Mouse (Mus musculus): Measurements from ENCODE around the gene Olfr1454. TPM values are rescaled to one million over a fixed set of nuclear protein-coding genes. Genes with fewer than 3 reads are reported as not detected.

Olfr1454 gene
- total RNA-seq (2021), result not detected

DNA sequence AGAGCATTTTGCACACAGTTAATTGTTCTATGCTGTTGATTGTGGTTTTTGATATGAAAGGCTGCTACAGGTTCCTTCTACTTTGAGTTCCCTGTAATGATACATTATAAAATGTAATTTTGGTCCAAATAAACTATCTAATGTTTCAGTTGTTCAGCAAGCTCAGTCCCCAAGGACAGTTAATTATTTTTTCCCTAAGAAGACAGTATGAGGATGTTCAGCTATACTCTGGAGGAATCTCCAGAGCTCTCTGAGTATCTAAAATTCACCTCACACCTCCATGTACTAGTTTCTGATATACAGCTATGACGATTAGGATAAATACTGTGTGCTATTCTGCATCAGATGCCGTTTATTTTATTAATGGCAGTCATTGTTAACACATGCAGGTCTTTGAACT, at the start of gene Olfr1454:
Gene Olfr1454 (plus strand): TSS at position 301 of the 400 bp plus-strand sequence.
- DNase-seq (ENCODE audit: extremely low spot score in 1 of 2, low spot score in 2 of 2), result no peak
- intact Hi-C loops (cut with DNase I), result no loop called here

- intact Hi-C loops (cut with DNase I), result no loop called here
- DNase-seq (ENCODE audit: extremely low spot score in 1 of 2, low spot score in 2 of 2), result no peak
These were observed 32.2 kb upstream of the Olfr1454 start, which contains the start of gene Olfr1453 for GRCm38 (mm10) chr19:13028227-13028626. TSS of gene Olfr1453 (minus strand) at chr19:13028327.

GRCm38 (mm10) chr19:13093908-13094307, 33.5 kb downstream of the Olfr1454 start:
- no peak for DNase-seq (ENCODE audit: extremely low spot score in 1 of 2, low spot score in 2 of 2)
- intact Hi-C loops (cut with DNase I), result no loop called here

- DNase-seq (ENCODE audit: extremely low spot score in 1 of 2, low spot score in 2 of 2), result no peak
- intact Hi-C loops (cut with DNase I), result no loop called here
These were observed 37.4 kb downstream of the Olfr1454 start, which contains the start of gene Olfr1457 for GRCm38 (mm10) chr19:13097791-13098190. TSS of gene Olfr1457 (minus strand) at chr19:13097891.

GRCm38 (mm10) chr19:13106675-13107074, 46.3 kb downstream of the Olfr1454 start, which contains the start of gene Olfr1458:
TSS of gene Olfr1458 (minus strand) at chr19:13106775.
- no peak for DNase-seq (ENCODE audit: extremely low spot score in 1 of 2, low spot score in 2 of 2)
- intact Hi-C loops (cut with DNase I), result no loop called here

Other genes starting within 250 kb of the Olfr1454 start
- not detected for gene Gm5244, start 213.9 kb upstream of the Olfr1454 start, total RNA-seq (2021)
- gene Olfr1444, start 203.3 kb upstream of the Olfr1454 start, total RNA-seq (2021), result not detected
- not detected for gene Olfr1445, start 176.8 kb upstream of the Olfr1454 start, total RNA-seq (2021)
- gene Olfr1446, start 167.1 kb upstream of the Olfr1454 start, total RNA-seq (2021), result not detected
- gene Olfr1447, start 156.9 kb upstream of the Olfr1454 start, total RNA-seq (2021), result not detected
- not detected for gene Olfr1448, start 136.2 kb upstream of the Olfr1454 start, total RNA-seq (2021)
- not detected for gene Olfr1449, start 129.8 kb upstream of the Olfr1454 start, total RNA-seq (2021)
- not detected for gene Olfr1450, start 110.4 kb upstream of the Olfr1454 start, total RNA-seq (2021)
- not detected for gene Olfr1451, start 65.6 kb upstream of the Olfr1454 start, total RNA-seq (2021)
- gene Olfr1453, start 32.3 kb upstream of the Olfr1454 start, total RNA-seq (2021), result not detected
- gene Olfr1457, start 37.3 kb downstream of the Olfr1454 start, total RNA-seq (2021), result not detected
- gene Olfr1458, start 46.2 kb downstream of the Olfr1454 start, total RNA-seq (2021), result not detected
- under 1 TPM; 0.13 to 0.14 TPM for gene Olfr1459, start 88.9 kb downstream of the Olfr1454 start, total RNA-seq (2021)
- not detected for gene Olfr1461, start 102.4 kb downstream of the Olfr1454 start, total RNA-seq (2021)
- gene Olfr1462, start 125.1 kb downstream of the Olfr1454 start, total RNA-seq (2021), result not detected
- not detected for gene Olfr1463, start 170.7 kb downstream of the Olfr1454 start, total RNA-seq (2021)

Data from left cerebral cortex, postnatal 10 days (tissue).